Mouse (Mus musculus): ENCODE data around the gene Kctd19. TPM values are rescaled to one million over a fixed set of nuclear protein-coding genes. Genes with fewer than 3 reads are reported as not detected.
A peak's percentile ranks its signal among the peaks of the same experiment; 100 is the strongest.

Gene Kctd19
- polyA plus RNA-seq, 1 experiment from 2014 or later: not detected

DNA sequence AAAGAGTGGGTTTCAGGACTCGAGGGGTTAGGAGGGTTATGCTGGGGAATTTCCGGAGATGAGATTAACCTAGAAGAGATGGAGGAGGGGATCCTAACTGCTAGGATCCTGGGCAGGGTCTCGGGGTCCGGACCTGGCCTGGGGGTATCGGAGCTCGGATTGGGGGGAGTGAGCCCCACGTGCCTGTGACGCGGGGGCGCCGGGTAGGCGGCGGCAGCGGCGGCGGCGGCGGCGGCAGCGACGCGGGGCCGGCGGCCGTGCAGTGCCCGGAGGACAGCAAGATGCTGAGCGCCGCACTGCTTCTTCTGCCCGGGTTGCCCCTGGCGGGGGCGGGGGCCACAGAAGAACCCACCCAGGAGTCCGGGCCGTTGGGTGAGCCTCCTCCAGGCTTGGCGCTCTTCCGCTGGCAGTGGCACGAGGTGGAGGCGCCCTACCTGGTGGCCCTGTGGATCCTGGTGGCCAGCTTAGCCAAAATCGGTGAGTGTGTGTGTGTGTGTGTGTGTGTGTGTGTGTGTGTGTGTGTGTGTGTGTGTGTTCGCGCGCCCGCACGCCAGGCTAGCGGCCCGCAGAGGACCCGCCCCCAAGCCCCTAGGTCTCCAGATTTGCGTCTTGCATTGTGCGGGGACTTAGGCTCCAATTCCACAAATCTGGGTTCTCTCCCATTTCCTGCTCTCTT, 64.1 kb downstream of the Kctd19 start:
- DNase-seq (ENCODE audit: low spot score) (no peak), ATAC-seq (replicated peaks; ENCODE audit: low FRiP score, low TSS enrichment, low read depth) (no peak)
- 1% methylated on average over 34 of the region's 48 CpGs for WGBS
- Histone ChIP-seq H3K9ac (ENCODE audit: low read length) (peak overlapping the region; percentile 58), H3K9me3 (ENCODE audit: control insufficient read depth, low read length) (no peaks in the 10 kb centered on the region), H3K27me3 (replicated peaks; ENCODE audit: control insufficient read depth, insufficient read depth, low read length) (0 out of 2 replicates have a peak, but pooled peaks cover 4% of the 10 kb centered on the region), H3K36me3 (ENCODE audit: control insufficient read depth, insufficient read depth, low read length) (no peaks in the 10 kb centered on the region), H3K27ac (ENCODE audit: low read depth) (peak overlapping the region; percentile 77; the same call in 1 of the 2 replicates), H3K4me2 (ENCODE audit: low read length) (peak overlapping the region; percentile 77), H3K4me3 (ENCODE audit: low read depth, low read length) (peak overlapping the region; percentile 84), H3K4me1 (replicated peaks; ENCODE audit: control insufficient read depth, insufficient read depth, low read length) (peaks cover 30% of the 10 kb centered on the region)

- peak within 1 kb of the TSS; percentile 84 for H3K4me3 ChIP-seq (ENCODE audit: low read depth, low read length)
- H3K4me1 ChIP-seq (replicated peaks; ENCODE audit: control insufficient read depth, insufficient read depth, low read length): peaks cover 32% of the 10 kb centered on the region
- under 1% methylated on average over 34 of the region's 34 CpGs for WGBS
Measured at GRCm38 (mm10) chr8:105348450-105349095, 64.7 kb downstream of the Kctd19 start, which contains the start of gene Slc9a5. Gene Slc9a5, plus strand, starts transcription at chr8:105348843.

DNA sequence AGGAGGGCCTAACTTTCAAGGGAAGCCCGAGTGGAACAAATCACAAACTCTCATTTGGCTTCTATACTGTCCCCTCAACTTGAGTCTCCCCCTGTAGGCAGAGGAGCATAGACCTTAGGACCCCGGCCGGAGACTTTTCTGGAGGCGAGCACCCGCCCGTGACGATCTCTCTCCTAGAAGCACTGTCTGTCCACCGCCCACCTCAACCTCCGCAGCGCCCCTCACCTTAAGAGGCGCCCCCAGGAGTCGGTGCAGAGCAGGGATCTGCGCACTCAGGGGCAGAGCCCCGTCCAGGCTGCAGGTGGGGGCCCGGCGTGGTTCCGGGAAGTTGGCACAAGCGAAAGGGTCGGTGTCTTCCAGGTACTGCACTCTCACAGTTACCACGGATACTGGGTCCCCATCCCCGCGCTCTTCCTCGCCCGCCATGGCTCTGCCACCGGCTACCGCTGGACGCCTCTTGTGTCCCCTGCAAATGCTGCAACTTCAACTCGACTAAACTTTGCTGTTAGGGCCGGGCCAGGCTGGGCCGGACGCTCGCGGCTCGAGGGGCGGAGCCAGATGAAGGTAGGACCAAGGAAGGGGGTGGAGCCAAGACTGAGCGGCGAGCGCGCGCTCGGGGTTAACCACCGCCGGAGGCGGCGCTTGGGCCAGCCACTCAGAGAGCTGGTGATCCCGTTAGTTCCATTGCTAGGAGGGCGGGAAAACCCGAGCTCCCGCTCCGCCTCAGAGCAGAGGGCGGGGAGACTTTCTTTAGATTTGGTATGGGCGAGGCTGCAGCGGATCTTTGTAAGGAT, 65.7 kb downstream of the Kctd19 start, which contains the start of gene Fhod1:
Fhod1 (minus strand) TSS at position 526 of the 794 bp plus-strand sequence.
- Histone ChIP-seq H3K27ac (ENCODE audit: low read depth) (peak within 1 kb of the TSS; percentile 77), H3K27me3 (replicated peaks; ENCODE audit: control insufficient read depth, insufficient read depth, low read length) (0 out of 2 replicates have a peak, but pooled peaks cover 4% of the 10 kb centered on the region), H3K4me2 (ENCODE audit: low read length) (peak within 1 kb of the TSS; percentile 77), H3K4me3 (ENCODE audit: low read depth, low read length) (peak within 1 kb of the TSS; percentile 84), H3K36me3 (ENCODE audit: control insufficient read depth, insufficient read depth, low read length) (no peaks in the 10 kb centered on the region), H3K9me3 (ENCODE audit: control insufficient read depth, low read length) (no peaks in the 10 kb centered on the region), H3K9ac (ENCODE audit: low read length) (peak within 1 kb of the TSS; percentile 61), H3K4me1 (replicated peaks; ENCODE audit: control insufficient read depth, insufficient read depth, low read length) (peaks cover 32% of the 10 kb centered on the region)
- ATAC-seq (replicated peaks; ENCODE audit: low FRiP score, low TSS enrichment, low read depth) (peak; percentile 86), DNase-seq (ENCODE audit: low spot score) (peak; percentile 94)
- WGBS: under 1% methylated on average over 53 of the region's 53 CpGs

More at GRCm38 (mm10) chr8:105348450-105349095, 64.7 kb downstream of the Kctd19 start, which contains the start of gene Slc9a5:
- Histone ChIP-seq H3K27me3 (replicated peaks; ENCODE audit: control insufficient read depth, insufficient read depth, low read length) (0 out of 2 replicates have a peak, but pooled peaks cover 4% of the 10 kb centered on the region), H3K4me2 (ENCODE audit: low read length) (peak within 1 kb of the TSS; percentile 77), H3K36me3 (ENCODE audit: control insufficient read depth, insufficient read depth, low read length) (no peaks in the 10 kb centered on the region), H3K9ac (ENCODE audit: low read length) (peak within 1 kb of the TSS; percentile 61), H3K9me3 (ENCODE audit: control insufficient read depth, low read length) (no peaks in the 10 kb centered on the region), H3K27ac (ENCODE audit: low read depth) (peak within 1 kb of the TSS; percentile 77)
- ATAC-seq (replicated peaks; ENCODE audit: low FRiP score, low TSS enrichment, low read depth): no peak
- DNase-seq (ENCODE audit: low spot score): peak; percentile 84

DNA sequence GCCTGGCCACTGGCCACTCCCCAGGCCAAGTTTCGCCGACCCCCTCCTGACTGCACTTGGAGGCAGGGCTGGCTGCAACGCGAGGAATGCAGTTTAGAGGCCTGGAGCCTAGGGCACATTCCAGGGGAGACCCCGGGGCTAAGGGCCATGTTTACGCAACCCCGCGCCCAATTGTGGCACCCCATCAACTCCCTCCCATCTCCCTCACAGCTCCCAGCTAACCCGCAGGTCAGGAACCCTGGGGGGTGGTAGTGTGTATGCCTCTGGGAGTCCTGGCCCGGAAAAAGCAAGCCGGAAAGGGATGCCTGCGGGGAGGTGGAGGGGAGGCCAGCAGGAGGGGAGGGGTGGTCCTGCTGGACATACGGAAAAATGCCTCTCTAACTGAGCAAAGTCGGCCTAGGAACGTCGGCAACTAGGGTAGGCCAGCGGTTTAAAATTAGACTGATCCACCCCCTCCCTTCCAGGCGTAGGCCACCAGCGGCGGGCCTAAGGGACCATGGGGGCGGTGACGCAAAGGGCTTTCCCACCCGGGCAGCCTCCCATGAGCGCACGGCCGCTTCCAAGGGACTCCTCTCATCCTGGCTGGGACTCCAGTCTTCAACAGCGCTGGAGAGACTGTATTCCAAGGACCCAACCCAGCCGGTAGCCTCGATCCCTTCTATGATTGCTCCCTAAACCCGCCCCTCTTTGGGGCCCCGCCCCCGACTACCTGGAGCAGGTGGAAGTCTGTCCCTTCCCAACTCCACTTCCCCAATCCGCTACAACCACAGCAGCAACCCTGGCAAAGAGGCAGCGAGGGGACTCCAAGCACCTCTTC, 66.5 kb downstream of the Kctd19 start:
- peak overlapping the region; percentile 84 for H3K4me3 ChIP-seq (ENCODE audit: low read depth, low read length)
- no peaks in the 10 kb centered on the region for H3K36me3 ChIP-seq (ENCODE audit: control insufficient read depth, insufficient read depth, low read length)
- WGBS: under 1% methylated on average over 33 of the region's 34 CpGs

DNA sequence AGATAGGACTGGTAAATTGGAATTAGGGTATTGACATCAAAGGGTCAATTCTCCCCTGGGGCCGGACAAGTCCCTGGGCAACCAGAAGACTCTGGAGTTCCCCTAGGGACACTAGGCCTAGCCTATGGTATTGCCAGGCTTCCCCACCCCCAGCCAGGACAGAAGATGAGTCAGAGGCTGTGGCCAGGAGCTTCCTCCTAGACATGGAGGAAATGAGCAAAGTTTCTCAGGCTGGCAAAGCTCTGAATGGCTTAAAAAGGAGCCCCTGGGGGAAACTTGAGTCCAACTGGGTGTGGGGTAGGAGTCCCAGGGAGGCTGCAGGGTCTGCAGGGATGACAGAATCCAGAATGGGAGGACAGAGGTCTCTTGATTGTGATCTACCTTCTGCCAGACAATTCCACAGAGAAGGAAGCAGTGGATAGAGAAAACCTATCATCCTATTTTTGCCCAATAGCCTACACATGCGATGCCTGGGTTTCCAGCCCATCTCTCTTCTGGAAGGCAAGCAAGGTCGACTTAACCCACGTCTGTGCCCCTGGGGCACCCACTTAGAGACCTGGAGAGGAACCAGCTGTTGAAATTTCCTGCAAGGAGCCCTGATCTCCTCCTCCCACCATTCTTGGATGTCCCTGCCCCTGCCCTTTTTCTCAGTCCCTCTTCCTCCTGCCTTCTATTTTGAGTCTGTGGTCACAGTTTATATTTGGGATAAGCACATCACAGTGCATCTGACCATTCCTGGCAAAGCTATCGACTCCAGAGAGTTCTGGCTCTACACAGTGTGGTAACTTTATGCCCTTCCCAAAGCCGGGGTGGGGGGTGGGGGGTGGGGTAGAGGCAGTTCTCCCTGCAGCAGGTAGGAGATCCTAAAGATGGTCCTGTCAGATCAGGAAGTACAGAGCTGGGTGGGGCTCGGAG, 68.0 kb downstream of the Kctd19 start:
- no peak overlapping the region for H3K4me3 ChIP-seq (ENCODE audit: low read depth, low read length)
- no peaks in the 10 kb centered on the region for H3K9me3 ChIP-seq (ENCODE audit: control insufficient read depth, low read length)
- 0 out of 2 replicates have a peak overlapping the region, but pooled peaks have one; percentile 10 for H3K9ac ChIP-seq (ENCODE audit: low read length)
- ATAC-seq (replicated peaks; ENCODE audit: low FRiP score, low TSS enrichment, low read depth) (no peak), DNase-seq (ENCODE audit: low spot score) (no peak)
- H3K27me3 ChIP-seq (replicated peaks; ENCODE audit: control insufficient read depth, insufficient read depth, low read length): 0 out of 2 replicates have a peak, but pooled peaks cover 3% of the 10 kb centered on the region
- H3K36me3 ChIP-seq (ENCODE audit: control insufficient read depth, insufficient read depth, low read length): no peaks in the 10 kb centered on the region
- WGBS: 40% methylated on average over 7 of the region's 7 CpGs
- no peak overlapping the region for H3K27ac ChIP-seq (ENCODE audit: low read depth)
- H3K4me1 ChIP-seq (replicated peaks; ENCODE audit: control insufficient read depth, insufficient read depth, low read length): peaks cover 39% of the 10 kb centered on the region
- peak overlapping the region; percentile 77 for H3K4me2 ChIP-seq (ENCODE audit: low read length)

More for the DNA sequence above, 66.5 kb downstream of the Kctd19 start:
- H3K4me2 ChIP-seq (ENCODE audit: low read length): peak overlapping the region; percentile 77
- 0 out of 2 replicates have a peak, but pooled peaks cover 4% of the 10 kb centered on the region for H3K27me3 ChIP-seq (replicated peaks; ENCODE audit: control insufficient read depth, insufficient read depth, low read length)
- ATAC-seq (replicated peaks; ENCODE audit: low FRiP score, low TSS enrichment, low read depth): peak; percentile 63
- DNase-seq (ENCODE audit: low spot score): peak; percentile 81
- H3K9ac ChIP-seq (ENCODE audit: low read length): peak overlapping the region; percentile 61
- H3K27ac ChIP-seq (ENCODE audit: low read depth): peak overlapping the region; percentile 77
- peaks cover 32% of the 10 kb centered on the region for H3K4me1 ChIP-seq (replicated peaks; ENCODE audit: control insufficient read depth, insufficient read depth, low read length)
- no peaks in the 10 kb centered on the region for H3K9me3 ChIP-seq (ENCODE audit: control insufficient read depth, low read length)

GRCm38 (mm10) chr8:105343791-105344574, 69.3 kb downstream of the Kctd19 start:
- no peak overlapping the region for H3K4me2 ChIP-seq (ENCODE audit: low read length)
- 60% methylated on average over 8 of the region's 8 CpGs for WGBS

DNA sequence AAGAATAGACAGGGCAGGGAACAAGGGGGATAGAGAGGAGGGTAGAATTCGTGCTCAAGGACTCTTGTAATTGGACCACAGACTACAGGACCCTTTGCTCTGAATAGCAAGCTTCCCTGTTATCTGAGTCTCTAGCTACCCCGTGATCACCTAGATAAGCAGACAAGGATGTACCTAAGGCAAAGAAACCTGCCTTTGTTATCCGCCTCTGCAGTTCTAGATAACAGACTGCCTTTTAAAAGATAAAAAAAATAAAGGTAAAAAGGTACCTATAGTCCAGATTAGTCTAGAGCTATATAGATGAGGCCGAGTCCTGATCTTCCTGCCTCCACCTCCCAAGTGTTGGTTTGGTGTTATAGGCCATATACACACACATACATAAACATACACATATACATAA, 70.5 kb downstream of the Kctd19 start:
- Histone ChIP-seq H3K4me2 (ENCODE audit: low read length) (no peak overlapping the region), H3K27ac (ENCODE audit: low read depth) (no peak overlapping the region), H3K4me1 (replicated peaks; ENCODE audit: control insufficient read depth, insufficient read depth, low read length) (peaks cover 35% of the 10 kb centered on the region), H3K9me3 (ENCODE audit: control insufficient read depth, low read length) (no peaks in the 10 kb centered on the region), H3K4me3 (ENCODE audit: low read depth, low read length) (no peak overlapping the region), H3K27me3 (replicated peaks; ENCODE audit: control insufficient read depth, insufficient read depth, low read length) (no peaks in the 10 kb centered on the region), H3K36me3 (ENCODE audit: control insufficient read depth, insufficient read depth, low read length) (peaks cover 9% of the 10 kb centered on the region), H3K9ac (ENCODE audit: low read length) (no peak overlapping the region)
- 62% methylated on average over 4 of the region's 4 CpGs for WGBS
- DNase-seq (ENCODE audit: low spot score): no peak
- no peak for ATAC-seq (replicated peaks; ENCODE audit: low FRiP score, low TSS enrichment, low read depth)

More at GRCm38 (mm10) chr8:105343791-105344574, 69.3 kb downstream of the Kctd19 start:
- no peak for DNase-seq (ENCODE audit: low spot score)
- Histone ChIP-seq H3K4me3 (ENCODE audit: low read depth, low read length) (no peak overlapping the region), H3K27me3 (replicated peaks; ENCODE audit: control insufficient read depth, insufficient read depth, low read length) (no peaks in the 10 kb centered on the region), H3K4me1 (replicated peaks; ENCODE audit: control insufficient read depth, insufficient read depth, low read length) (peaks cover 39% of the 10 kb centered on the region), H3K27ac (ENCODE audit: low read depth) (0 out of 2 replicates have a peak overlapping the region, but pooled peaks have one; percentile 33), H3K36me3 (ENCODE audit: control insufficient read depth, insufficient read depth, low read length) (no peaks in the 10 kb centered on the region), H3K9ac (ENCODE audit: low read length) (no peak overlapping the region), H3K9me3 (ENCODE audit: control insufficient read depth, low read length) (no peaks in the 10 kb centered on the region)
- no peak for ATAC-seq (replicated peaks; ENCODE audit: low FRiP score, low TSS enrichment, low read depth)
